Mouse (Mus musculus) lung, postnatal 0 days (tissue): ENCODE measurements around the gene Dop1b. TPM values are rescaled to one million over a fixed set of nuclear protein-coding genes. Genes with fewer than 3 reads are reported as not detected.
"Not testable (repeated sequence)": the region's sequence is repeated elsewhere in the genome, so short reads cannot be mapped to it uniquely, and the experiment has no call there.

Source experiments
- ATAC-seq: fragments of 200-750 bp; cut with Nextera tagmentation; 2 replicates; pipeline ENCODE4 v1.8.0; 2017; ENCODE audit warnings: moderate library complexity
- DNase-seq: peaks from one replicate; pipeline ENCODE4 v3.0.0-alpha.2; 2016; ENCODE audit warnings: low spot score
- H3K27ac ChIP-seq: fragments of 300-500 bp; sonication (generic); 2 replicates; pipeline ENCODE4 v1.5.1; 2014; ENCODE audit warnings: antibody characterized with exemption, mild to moderate bottlenecking, low read length, mixed read lengths
- H3K27me3 ChIP-seq: fragments of 300-500 bp; sonication (generic); replicated peaks from 2 replicates; pipeline ENCODE4 v1.6.1; 2014; ENCODE audit warnings: low read length, mixed read lengths; ENCODE audit not compliant: insufficient read depth
- H3K36me3 ChIP-seq: fragments of 300-500 bp; sonication (generic); 2 replicates; pipeline ENCODE4 v1.6.1; 2014; ENCODE audit warnings: low read length, mixed read lengths; ENCODE audit not compliant: insufficient read depth
- H3K4me1 ChIP-seq: fragments of 300-500 bp; sonication (generic); 2 replicates; pipeline ENCODE4 v1.6.1; 2014; ENCODE audit warnings: antibody characterized with exemption, low read depth, low read length, mixed read lengths; ENCODE audit not compliant: insufficient read depth
- H3K4me2 ChIP-seq: fragments of 300-500 bp; sonication (generic); replicated peaks from 2 replicates; pipeline ENCODE4 v1.6.1; 2014; ENCODE audit warnings: low read depth, mild to moderate bottlenecking, low read length, moderate library complexity, mixed read lengths
- H3K4me3 ChIP-seq: fragments of 300-500 bp; sonication (generic); 2 replicates; pipeline ENCODE4 v1.5.1; 2014; ENCODE audit warnings: low read depth, low read length
- H3K9ac ChIP-seq: fragments of 300-500 bp; sonication (generic); replicated peaks from 2 replicates; pipeline ENCODE4 v1.6.1; 2014; ENCODE audit warnings: low read depth, mild to moderate bottlenecking
- H3K9me3 ChIP-seq: fragments of 300-500 bp; sonication (generic); 2 replicates; pipeline ENCODE4 v1.6.1; 2016; ENCODE audit warnings: low read length, mixed read lengths
- CTCF ChIP-seq: IDR thresholded peaks from 2 replicates; pipeline ENCODE4 v1.5.1; 2016; ENCODE audit warnings: antibody characterized with exemption, mild to moderate bottlenecking
- EP300 ChIP-seq: IDR thresholded peaks from 2 replicates; pipeline ENCODE4 v1.6.1; 2016; ENCODE audit warnings: antibody characterized with exemption, mild to moderate bottlenecking, control low read depth
- WGBS: fragments of 180-500 bp; shearing (Covaris S2); extraction: QIAGEN DNeasy Blood & Tissue Kit; methylation state at CpG from one replicate; pipeline ENCODE4 v1.1.7; 2014; 5-methylcytosine and 5-hydroxymethylcytosine counted together
- polyA plus RNA-seq: library from polyadenylated mRNA; unstranded; fragments of >200 nt; fragmentation: Nextera tagmentation; extraction: Ambion mirVana; gene quantifications from 2 replicates; pipeline ENCODE4 v1.2.1, GENCODE M21; 2015

The Dop1b gene
- polyA plus RNA-seq, 1 experiment from 2014 or later = 14.8 TPM

DNA sequence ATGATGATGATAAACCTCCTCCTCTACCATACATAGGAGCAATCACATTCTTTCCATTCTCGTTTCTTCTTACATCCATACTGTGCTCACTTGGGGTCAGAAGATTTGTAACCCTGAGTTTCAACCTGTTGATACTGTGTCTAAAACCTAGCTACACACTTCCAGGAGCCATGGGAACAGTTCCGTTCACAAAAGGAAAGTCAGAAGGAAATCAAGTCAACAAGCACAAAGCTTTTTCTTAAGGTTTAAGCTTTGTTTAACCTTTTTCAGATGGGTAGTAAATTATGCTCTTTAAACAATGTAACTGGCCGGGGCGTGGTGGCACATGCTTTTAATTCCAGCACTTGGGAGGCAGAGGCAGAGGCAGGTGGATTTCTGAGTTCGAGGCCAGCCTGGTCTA is 105.7 kb downstream of the Dop1b start:
- Histone ChIP-seq H3K27ac (no peak overlapping the region), H3K4me3 (no peak overlapping the region), H3K4me2 (no peak overlapping the region), H3K36me3 (no peaks in the 10 kb centered on the region), H3K27me3 (no peaks in the 10 kb centered on the region), H3K4me1 (peaks cover 10% of the 10 kb centered on the region; the same call in 1 of the 2 replicates), H3K9ac (no peak overlapping the region), H3K9me3 (no peaks in the 10 kb centered on the region)
- WGBS = 82% methylated on average over 5 of the region's 5 CpGs
- no peak for TF ChIP-seq EP300
- TF ChIP-seq CTCF = no peak
- no peak for ATAC-seq
- no peak for DNase-seq

DNA sequence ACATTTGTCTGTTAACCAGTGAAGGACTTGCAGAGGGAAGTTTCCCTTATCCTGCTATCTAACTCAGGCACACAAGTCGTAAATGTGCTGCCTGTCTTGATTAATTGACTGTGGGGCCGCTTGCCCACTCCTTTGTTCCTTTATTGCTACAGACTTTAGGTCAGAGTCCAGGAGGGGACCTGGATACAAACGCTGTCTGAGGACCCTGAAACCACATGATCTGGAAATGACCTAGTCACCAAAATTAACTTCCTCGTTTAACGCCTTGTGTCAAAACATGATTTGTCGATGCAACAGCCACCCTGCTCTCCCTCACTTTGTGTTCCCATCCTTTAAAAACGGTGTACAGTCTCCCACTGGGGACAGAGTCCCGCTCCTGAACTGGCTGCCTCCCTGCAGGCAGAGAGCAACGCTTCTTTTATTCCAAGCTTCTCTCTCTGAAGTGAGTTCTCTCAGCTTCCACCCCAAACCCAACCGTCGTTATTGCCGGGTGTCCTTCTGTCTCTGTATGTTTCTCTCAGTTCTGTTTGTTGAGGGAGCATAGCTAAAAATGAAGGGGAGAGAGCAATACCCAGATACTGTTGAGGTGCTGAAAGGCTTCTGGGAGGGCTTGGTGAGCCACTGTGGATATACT is 107.1 kb downstream of the Dop1b start:
- Histone ChIP-seq H3K4me2 (peak overlapping the region; percentile 11; the same call in 1 of the 2 replicates), H3K9ac (no peak overlapping the region), H3K36me3 (no peaks in the 10 kb centered on the region), H3K4me1 (peaks cover 10% of the 10 kb centered on the region; the same call in 1 of the 2 replicates), H3K9me3 (0 out of 2 replicates have a peak, but pooled peaks cover 6% of the 10 kb centered on the region), H3K4me3 (no peak overlapping the region), H3K27ac (no peak overlapping the region), H3K27me3 (no peaks in the 10 kb centered on the region)
- ATAC-seq = no peak
- WGBS = 34% methylated on average over 12 of the region's 12 CpGs
- DNase-seq = peak; percentile 22
- no peak for TF ChIP-seq CTCF
- TF ChIP-seq EP300 = no peak

- 71% methylated on average over 4 of the region's 4 CpGs for WGBS
- ATAC-seq (no peak), DNase-seq (no peak)
- Histone ChIP-seq H3K9ac (no peak overlapping the region), H3K36me3 (no peaks in the 10 kb centered on the region), H3K4me3 (no peak overlapping the region), H3K27me3 (no peaks in the 10 kb centered on the region), H3K27ac (no peak overlapping the region), H3K9me3 (0 out of 2 replicates have a peak, but pooled peaks cover 9% of the 10 kb centered on the region), H3K4me2 (no peak overlapping the region; the same call in 1 of the 2 replicates), H3K4me1 (peaks cover 10% of the 10 kb centered on the region; the same call in 1 of the 2 replicates)
- TF ChIP-seq EP300 (no peak), CTCF (no peak)
Observed at GRCm38 (mm10) chr16:93819325-93819696, 107.6 kb downstream of the Dop1b start.

DNA sequence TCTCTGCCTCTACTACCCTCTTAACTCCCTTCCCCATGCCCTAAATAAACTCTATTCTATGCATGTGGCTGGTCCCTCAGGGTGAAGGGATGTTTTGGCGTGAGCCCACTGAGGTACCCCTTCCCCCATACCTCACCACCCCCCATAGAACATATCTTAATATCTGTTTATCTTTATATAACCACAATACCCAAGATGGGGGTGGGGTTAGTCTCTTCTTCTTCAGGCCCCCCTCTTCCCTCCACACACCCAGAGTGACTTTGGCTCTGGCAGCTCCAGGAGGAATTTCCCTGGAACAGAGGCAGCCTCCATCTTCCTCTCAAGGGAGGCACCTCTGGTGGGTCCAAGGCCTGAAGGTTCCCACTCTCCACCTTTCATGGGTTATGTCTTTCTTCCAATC is 108.3 kb downstream of the Dop1b start:
- DNase-seq (no peak), ATAC-seq (no peak)
- H3K36me3 ChIP-seq = no peaks in the 10 kb centered on the region
- 89% methylated on average over 1 of the region's 1 CpGs for WGBS
- H3K4me1 ChIP-seq = peaks cover 10% of the 10 kb centered on the region; the same call in 1 of the 2 replicates
- H3K27ac ChIP-seq = no peak overlapping the region
- H3K4me2 ChIP-seq = no peak overlapping the region
- no peak overlapping the region for H3K4me3 ChIP-seq
- TF ChIP-seq EP300 (no peak), CTCF (no peak)
- no peaks in the 10 kb centered on the region for H3K27me3 ChIP-seq
- H3K9ac ChIP-seq = no peak overlapping the region
- H3K9me3 ChIP-seq = 0 out of 2 replicates have a peak, but pooled peaks cover 9% of the 10 kb centered on the region

- H3K27me3 ChIP-seq = no peaks in the 10 kb centered on the region
- DNase-seq = no peak
- no peak overlapping the region for H3K4me3 ChIP-seq
- WGBS = 93% methylated on average over 3 of the region's 3 CpGs
- no peak overlapping the region for H3K4me2 ChIP-seq
- no peak for ATAC-seq
- no peak for TF ChIP-seq CTCF
- TF ChIP-seq EP300 = no peak
- H3K36me3 ChIP-seq = no peaks in the 10 kb centered on the region
- no peak overlapping the region for H3K27ac ChIP-seq
- peaks cover 3% of the 10 kb centered on the region; the same call in 1 of the 2 replicates for H3K4me1 ChIP-seq
- 0 out of 2 replicates have a peak, but pooled peaks cover 9% of the 10 kb centered on the region for H3K9me3 ChIP-seq
- no peak overlapping the region for H3K9ac ChIP-seq
Observed at GRCm38 (mm10) chr16:93821706-93822105, 110.0 kb downstream of the Dop1b start.

GRCm38 (mm10) chr16:93822433-93823225 is 110.9 kb downstream of the Dop1b start:
- 51% methylated on average over 5 of the region's 8 CpGs for WGBS

More at GRCm38 (mm10) chr16:93822433-93823225, 110.9 kb downstream of the Dop1b start:
- not testable (repeated sequence) for H3K27me3 ChIP-seq, ATAC-seq, H3K4me1 ChIP-seq, H3K27ac ChIP-seq, H3K4me2 ChIP-seq, H3K9me3 ChIP-seq, H3K4me3 ChIP-seq, H3K9ac ChIP-seq, DNase-seq, H3K36me3 ChIP-seq
